11 mouse cellular contexts compared by ENCODE assay signal in genomic region chr3:118430631-118430906, GRCm38 (mm10).
DNase-seq lines count a peak whose midpoint lies in the region; ATAC-seq lines count a peak whose summit lies in the region.
"Had no signal": no experiment of that assay in that cellular context is flagged by ENCODE, and none has a peak within 500 bp of the region (broad histone marks: within the 10 kb centered on the region; RNA-seq: fewer than 3 reads in every experiment).

No protein-coding gene starts in this region.

- peak overlapping the region; percentile 39 for H3K4me3 ChIP-seq in heart, embryonic 16.5 days (ENCODE audit: low read length)
- H3K4me3 ChIP-seq in embryonic facial prominence, embryonic 11.5 days (ENCODE audit: low read depth, low read length): peak overlapping the region; percentile 29
- H3K4me3 ChIP-seq in hindbrain, embryonic 12.5 days: peak overlapping the region; percentile 45
- H3K4me3 ChIP-seq in midbrain, embryonic 14.5 days (replicated peaks; ENCODE audit: low read depth, low read length): peak overlapping the region; percentile 56

- H3K9me3 ChIP-seq in heart, embryonic 16.5 days (replicated peaks; ENCODE audit: control insufficient read depth, low read length): no peaks in the 10 kb centered on the region
- H3K9me3 ChIP-seq in embryonic facial prominence, embryonic 11.5 days (replicated peaks; ENCODE audit: control insufficient read depth, low read length): no peaks in the 10 kb centered on the region
- H3K9me3 ChIP-seq in hindbrain, embryonic 12.5 days (replicated peaks): no peaks in the 10 kb centered on the region
- H3K9me3 ChIP-seq in midbrain, embryonic 14.5 days (ENCODE audit: control insufficient read depth, low read length): no peaks in the 10 kb centered on the region

- peaks cover 21% of the 10 kb centered on the region for H3K4me1 ChIP-seq in heart, embryonic 16.5 days (ENCODE audit: control insufficient read depth, insufficient read depth, low read length)
- no peaks in the 10 kb centered on the region; the same call in 1 of the 2 replicates for H3K4me1 ChIP-seq in embryonic facial prominence, embryonic 11.5 days (ENCODE audit: control insufficient read depth, insufficient read depth, low read length)
- peaks cover 19% of the 10 kb centered on the region for H3K4me1 ChIP-seq in hindbrain, embryonic 12.5 days
- H3K4me1 ChIP-seq in midbrain, embryonic 14.5 days (ENCODE audit: control insufficient read depth, insufficient read depth, low read length): peaks cover 15% of the 10 kb centered on the region

- no peak for DNase-seq in heart, adult 11 months
- no peak for DNase-seq in embryonic facial prominence, embryonic 11.5 days (ENCODE audit: low spot score)
- no peak for DNase-seq in midbrain, embryonic 14.5 days
- no peak for DNase-seq in spleen, adult 12 weeks (ENCODE audit: low spot score)
- DNase-seq in adrenal gland, postnatal 14 days: no peak
- no peak for DNase-seq in layer of hippocampus, adult 18-20 months (ENCODE audit: low spot score in 2 of 2)
- DNase-seq: adrenal gland, adult 8-10 months; kidney, adult 8-10 months had no signal

- ATAC-seq in heart, embryonic 16.5 days (replicated peaks; ENCODE audit: extremely low read depth, insufficient read depth, low FRiP score): no peak
- ATAC-seq in embryonic facial prominence, embryonic 11.5 days (replicated peaks; ENCODE audit: insufficient number of reproducible peaks, low FRiP score, low TSS enrichment, low read depth): no peak
- peak; percentile 21 for ATAC-seq in hindbrain, embryonic 12.5 days (ENCODE audit: low FRiP score)
- ATAC-seq in midbrain, embryonic 14.5 days (ENCODE audit: low FRiP score, low TSS enrichment): peak; percentile 22; the same call in 1 of the 2 replicates

- H3K4me2 ChIP-seq in heart, embryonic 16.5 days (ENCODE audit: low read depth, low read length): peak overlapping the region; percentile 72
- peak overlapping the region; percentile 38 for H3K4me2 ChIP-seq in embryonic facial prominence, embryonic 11.5 days (ENCODE audit: low read depth, low read length)
- peak overlapping the region; percentile 96 for H3K4me2 ChIP-seq in hindbrain, embryonic 12.5 days (replicated peaks)
- H3K4me2 ChIP-seq in midbrain, embryonic 14.5 days (ENCODE audit: low read length): peak overlapping the region; percentile 93

- no peak overlapping the region for H3K27ac ChIP-seq in heart, embryonic 16.5 days (ENCODE audit: low read length)
- H3K27ac ChIP-seq in embryonic facial prominence, embryonic 11.5 days (replicated peaks; ENCODE audit: low read depth, low read length): no peak overlapping the region
- H3K27ac ChIP-seq in hindbrain, embryonic 12.5 days: peak overlapping the region; percentile 90
- peak overlapping the region; percentile 93 for H3K27ac ChIP-seq in midbrain, embryonic 14.5 days (replicated peaks; ENCODE audit: low read depth, low read length)

- 3% methylated on average over 7 of the region's 7 CpGs for WGBS in heart, embryonic 16.5 days
- WGBS in embryonic facial prominence, embryonic 11.5 days: 1% methylated on average over 7 of the region's 7 CpGs
- WGBS in hindbrain, embryonic 12.5 days: 0% methylated on average over 7 of the region's 7 CpGs
- under 1% methylated on average over 7 of the region's 7 CpGs for WGBS in midbrain, embryonic 14.5 days

- H3K36me3 ChIP-seq in heart, embryonic 16.5 days (ENCODE audit: control insufficient read depth, insufficient read depth): no peaks in the 10 kb centered on the region
- no peaks in the 10 kb centered on the region for H3K36me3 ChIP-seq in embryonic facial prominence, embryonic 11.5 days (replicated peaks; ENCODE audit: control insufficient read depth, insufficient read depth, low read depth, low read length)
- H3K36me3 ChIP-seq in hindbrain, embryonic 12.5 days: no peaks in the 10 kb centered on the region
- no peaks in the 10 kb centered on the region for H3K36me3 ChIP-seq in midbrain, embryonic 14.5 days (ENCODE audit: control insufficient read depth, insufficient read depth, low read length)

- H3K27me3 ChIP-seq in heart, embryonic 16.5 days (ENCODE audit: control insufficient read depth, insufficient read depth, low read length): peaks cover 47% of the 10 kb centered on the region
- H3K27me3 ChIP-seq in embryonic facial prominence, embryonic 11.5 days (ENCODE audit: control insufficient read depth, insufficient read depth, low read length): peaks cover 6% of the 10 kb centered on the region; the same call in 1 of the 2 replicates
- peaks cover 21% of the 10 kb centered on the region for H3K27me3 ChIP-seq in hindbrain, embryonic 12.5 days
- H3K27me3 ChIP-seq in midbrain, embryonic 14.5 days (ENCODE audit: control insufficient read depth, insufficient read depth, low read length): peaks cover 4% of the 10 kb centered on the region; the same call in 1 of the 2 replicates
- H3K27me3 ChIP-seq: CH12.LX had no signal

- H3K9ac ChIP-seq in heart, embryonic 16.5 days (ENCODE audit: low read length): no peak overlapping the region
- no peak overlapping the region for H3K9ac ChIP-seq in embryonic facial prominence, embryonic 11.5 days (replicated peaks; ENCODE audit: low read length)
- H3K9ac ChIP-seq in hindbrain, embryonic 12.5 days: peak overlapping the region; percentile 53
- peak overlapping the region; percentile 69 for H3K9ac ChIP-seq in midbrain, embryonic 14.5 days (replicated peaks; ENCODE audit: low read length)

Comparison
In these comparisons a context has a peak if more than half of its experiments do, and no peak if none do; other contexts are left out.
1. ATAC-seq: peak in hindbrain, embryonic 12.5 days (single experiment) and midbrain, embryonic 14.5 days (single experiment); none in heart, embryonic 16.5 days (single experiment) and embryonic facial prominence, embryonic 11.5 days (single experiment).
2. H3K27ac ChIP-seq: peak in hindbrain, embryonic 12.5 days (single experiment) and midbrain, embryonic 14.5 days (single experiment); none in heart, embryonic 16.5 days (single experiment) and embryonic facial prominence, embryonic 11.5 days (single experiment).
3. H3K4me2 ChIP-seq: peak in every context shown above with its lines; median percentile 96 in hindbrain, embryonic 12.5 days; 93 in midbrain, embryonic 14.5 days; 72 in heart, embryonic 16.5 days; 38 in embryonic facial prominence, embryonic 11.5 days.
4. H3K9ac ChIP-seq: peak in hindbrain, embryonic 12.5 days (single experiment) and midbrain, embryonic 14.5 days (single experiment); none in heart, embryonic 16.5 days (single experiment) and embryonic facial prominence, embryonic 11.5 days (single experiment).
5. Peak in every context shown above with its lines, with median percentiles within 50 percentile points of each other: H3K4me3 ChIP-seq.